19 mouse cellular contexts compared by ENCODE assay signal in the genomic region with DNA sequence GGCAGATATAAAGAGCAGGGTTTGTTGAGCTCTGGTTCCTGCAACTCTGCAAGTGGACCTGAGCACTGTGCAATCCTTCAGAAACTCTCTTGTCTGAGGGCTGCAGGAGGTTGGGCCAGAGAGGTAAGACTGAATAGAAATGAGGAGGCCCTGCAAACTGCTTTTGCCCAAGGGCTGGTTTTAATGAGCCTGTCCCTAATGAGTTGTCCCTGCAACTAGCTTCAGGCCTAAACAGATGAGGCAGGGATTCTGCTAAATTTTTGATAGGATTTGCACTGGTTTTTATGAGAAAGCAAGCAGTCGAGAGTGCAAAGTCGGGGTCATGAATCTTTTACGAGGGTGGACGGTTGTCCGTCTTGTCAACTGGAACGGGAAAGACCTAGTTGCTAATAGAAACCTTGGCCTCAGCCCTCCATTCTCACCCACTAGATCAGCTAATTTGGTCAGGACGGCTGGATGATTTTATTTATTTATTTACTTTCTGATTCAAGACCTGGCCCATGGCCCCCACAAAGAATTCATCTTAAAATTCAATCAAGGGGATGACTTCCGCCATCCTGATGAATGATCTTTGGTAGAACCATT.
A peak's percentile ranks its signal among the peaks of the same experiment; 100 is the strongest.
DNase-seq lines count a peak whose midpoint lies in the region; ATAC-seq and TF ChIP-seq lines count a peak whose summit lies in the region.
"Had no signal": no experiment of that assay in that cellular context is flagged by ENCODE, and none has a peak within 500 bp of the region (broad histone marks: within the 10 kb centered on the region; RNA-seq: fewer than 3 reads in every experiment).

No protein-coding gene starts in this region.

- no peak overlapping the region for H3K4me3 ChIP-seq in forebrain, embryonic 10.5 days
- no peak overlapping the region for H3K4me3 ChIP-seq in forebrain, embryonic 14.5 days (ENCODE audit: low read depth, low read length)
- no peak overlapping the region for H3K4me3 ChIP-seq in limb, embryonic 11.5 days (ENCODE audit: low read depth, low read length)
- no peak overlapping the region for H3K4me3 ChIP-seq in limb, embryonic 10.5 days
- no peak overlapping the region for H3K4me3 ChIP-seq in limb, embryonic 14.5 days (replicated peaks; ENCODE audit: low read length)

- WGBS in forebrain, embryonic 10.5 days = 59% methylated on average over 8 of the region's 8 CpGs
- 22% methylated on average over 8 of the region's 8 CpGs for whole genome bisulfite sequencing in forebrain, embryonic 14.5 days
- 47% methylated on average over 8 of the region's 8 CpGs for WGBS in limb, embryonic 11.5 days
- 61% methylated on average over 8 of the region's 8 CpGs for WGBS in limb, embryonic 10.5 days
- WGBS in limb, embryonic 14.5 days = 31% methylated on average over 8 of the region's 8 CpGs

- peaks cover 37% of the 10 kb centered on the region for H3K4me1 ChIP-seq in forebrain, embryonic 10.5 days
- peaks cover 6% of the 10 kb centered on the region; the same call in 1 of the 2 replicates for H3K4me1 ChIP-seq in forebrain, embryonic 14.5 days (ENCODE audit: control insufficient read depth, insufficient read depth, low read length)
- peaks cover 4% of the 10 kb centered on the region; the same call in 1 of the 2 replicates for H3K4me1 ChIP-seq in limb, embryonic 11.5 days (ENCODE audit: control insufficient read depth, insufficient read depth, low read length)
- peaks cover 11% of the 10 kb centered on the region for H3K4me1 ChIP-seq in limb, embryonic 10.5 days
- peaks cover 8% of the 10 kb centered on the region for H3K4me1 ChIP-seq in limb, embryonic 14.5 days (ENCODE audit: control insufficient read depth, insufficient read depth, low read length)

- peak overlapping the region; percentile 57; the same call in 1 of the 2 replicates for H3K27ac ChIP-seq in forebrain, embryonic 10.5 days
- H3K27ac ChIP-seq in forebrain, embryonic 14.5 days (ENCODE audit: low read depth, low read length) = no peak overlapping the region
- no peak overlapping the region for H3K27ac ChIP-seq in limb, embryonic 11.5 days (replicated peaks; ENCODE audit: low read depth, low read length)
- no peak overlapping the region for H3K27ac ChIP-seq in limb, embryonic 10.5 days
- no peak overlapping the region for H3K27ac ChIP-seq in limb, embryonic 14.5 days (replicated peaks; ENCODE audit: low read depth, low read length)

- no peak overlapping the region for H3K9ac ChIP-seq in forebrain, embryonic 14.5 days (ENCODE audit: low read length)
- H3K9ac ChIP-seq in limb, embryonic 11.5 days (ENCODE audit: low read length) = no peak overlapping the region
- H3K9ac ChIP-seq in limb, embryonic 14.5 days (ENCODE audit: low read depth, low read length, severe bottlenecking) = no peak overlapping the region

- H3K9me3 ChIP-seq in forebrain, embryonic 10.5 days = no peaks in the 10 kb centered on the region
- H3K9me3 ChIP-seq in forebrain, embryonic 14.5 days (replicated peaks; ENCODE audit: control insufficient read depth, low read length) = no peaks in the 10 kb centered on the region
- no peaks in the 10 kb centered on the region for H3K9me3 ChIP-seq in limb, embryonic 11.5 days (ENCODE audit: control insufficient read depth, low read length)
- H3K9me3 ChIP-seq in limb, embryonic 10.5 days (replicated peaks) = no peaks in the 10 kb centered on the region
- no peaks in the 10 kb centered on the region for H3K9me3 ChIP-seq in limb, embryonic 14.5 days (ENCODE audit: control insufficient read depth, low read length)

- no peaks in the 10 kb centered on the region for H3K27me3 ChIP-seq in forebrain, embryonic 10.5 days (ENCODE audit: poor library complexity, severe bottlenecking)
- H3K27me3 ChIP-seq in forebrain, embryonic 14.5 days (replicated peaks; ENCODE audit: control insufficient read depth, insufficient read depth, low read length) = no peaks in the 10 kb centered on the region
- H3K27me3 ChIP-seq in limb, embryonic 11.5 days (ENCODE audit: control insufficient read depth, insufficient read depth, low read length) = no peaks in the 10 kb centered on the region
- no peaks in the 10 kb centered on the region for H3K27me3 ChIP-seq in limb, embryonic 10.5 days (ENCODE audit: low read depth, poor library complexity, severe bottlenecking)
- H3K27me3 ChIP-seq in limb, embryonic 14.5 days (ENCODE audit: control insufficient read depth, insufficient read depth, low read length) = no peaks in the 10 kb centered on the region

- ATAC-seq in forebrain, embryonic 14.5 days = no peak
- ATAC-seq in limb, embryonic 11.5 days (ENCODE audit: insufficient number of reproducible peaks, low FRiP score, low TSS enrichment, low read depth) = no peak
- ATAC-seq in limb, embryonic 14.5 days (ENCODE audit: low FRiP score, low read depth) = peak; percentile 12; the same call in 1 of the 2 replicates

- H3K36me3 ChIP-seq in forebrain, embryonic 10.5 days (replicated peaks) = no peaks in the 10 kb centered on the region
- H3K36me3 ChIP-seq in forebrain, embryonic 14.5 days (ENCODE audit: control insufficient read depth, insufficient read depth, low read length) = no peaks in the 10 kb centered on the region
- no peaks in the 10 kb centered on the region for H3K36me3 ChIP-seq in limb, embryonic 11.5 days (ENCODE audit: control insufficient read depth, insufficient read depth, low read length)
- no peaks in the 10 kb centered on the region for H3K36me3 ChIP-seq in limb, embryonic 10.5 days
- H3K36me3 ChIP-seq in limb, embryonic 14.5 days (ENCODE audit: control insufficient read depth, insufficient read depth, low read length) = no peaks in the 10 kb centered on the region

- TF ChIP-seq POLR2A in limb, embryonic 14.5 days (IDR thresholded peaks at IDR 0.05; ENCODE audit: borderline replicate concordance, extremely low read depth, insufficient read depth, insufficient read length) = no peak

- no peak overlapping the region for H3K4me2 ChIP-seq in forebrain, embryonic 14.5 days (ENCODE audit: low read length)
- H3K4me2 ChIP-seq in limb, embryonic 11.5 days (ENCODE audit: low read depth, severe bottlenecking) = no peak overlapping the region
- H3K4me2 ChIP-seq in limb, embryonic 14.5 days (replicated peaks; ENCODE audit: low read depth, low read length, severe bottlenecking) = no peak overlapping the region
- H3K4me2 ChIP-seq: liver, embryonic 11.5 days had no signal

- no peak for DNase-seq in forebrain, embryonic 10.5 days (ENCODE audit: extremely low spot score, low spot score)
- DNase-seq in forebrain, embryonic 14.5 days (ENCODE audit: low spot score) = no peak
- peak; percentile 34 for DNase-seq in limb, embryonic 11.5 days (ENCODE audit: low spot score)
- DNase-seq in limb, embryonic 10.5 days (ENCODE audit: low spot score) = no peak
- no peak for DNase-seq in limb, embryonic 14.5 days (ENCODE audit: low spot score)
- DNase-seq in retina, embryonic 14.5 days (ENCODE audit: low spot score) = peak; percentile 36
- no peak for DNase-seq in heart, postnatal 10 days
- DNase-seq in right cerebral cortex, adult 2 months (ENCODE audit: low spot score in 2 of 2) = no peak
- DNase-seq: adrenal gland, adult 8-10 months; cerebellum, adult 11 months; cerebellum, postnatal 14 days; gastrocnemius, postnatal 36 days; kidney, adult 2 months; kidney, postnatal 25 days; lung, adult 18-20 months; lung, postnatal 36 days; right cerebral cortex, postnatal 25 days; thymus, postnatal 36 days had no signal

- intact Hi-C loops in heart, postnatal 10 days (cut with DNase I) = no loop called here

Comparison
In these comparisons a context has a peak if more than half of its experiments do, and no peak if none do; other contexts are left out.
1. DNase-seq: peak in limb, embryonic 11.5 days (single experiment) and retina, embryonic 14.5 days (single experiment); none in forebrain, embryonic 10.5 days (single experiment), forebrain, embryonic 14.5 days (single experiment), limb, embryonic 10.5 days (single experiment), limb, embryonic 14.5 days (single experiment), heart, postnatal 10 days (0 of 2) and right cerebral cortex, adult 2 months (0 of 2).